Mouse (Mus musculus) liver, postnatal 0 days (tissue): Measurements from ENCODE around the gene Sox6.

ENCODE experiments used
- CTCF ChIP-seq: sonication (generic); IDR thresholded peaks from 2 replicates; pipeline ENCODE4 v1.5.1; 2016; ENCODE audit warnings: antibody characterized with exemption, low read depth
- EP300 ChIP-seq: IDR thresholded peaks from 2 replicates; pipeline ENCODE4 v1.6.1; 2016; ENCODE audit warnings: antibody characterized with exemption, low read depth, mild to moderate bottlenecking

DNA sequence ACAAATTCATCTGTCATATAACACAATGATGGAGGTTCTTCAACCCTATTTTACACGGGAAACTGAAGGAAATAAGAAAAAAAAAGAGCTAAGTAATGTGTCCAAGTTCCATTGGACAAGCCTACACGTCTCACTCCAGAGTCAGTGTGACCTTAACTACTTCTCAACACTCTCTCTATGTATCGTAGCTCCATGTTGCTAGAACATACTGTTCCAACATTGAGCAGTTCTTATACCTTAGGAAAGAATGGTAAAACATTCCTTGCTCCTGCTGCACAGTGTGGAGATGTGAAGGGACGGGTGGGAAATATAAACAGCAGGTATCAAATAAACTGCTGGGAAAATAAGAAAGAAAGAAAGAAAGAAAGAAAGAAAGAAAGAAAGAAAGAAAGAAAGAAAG lies 209.3 kb downstream of the Sox6 start:
- TF ChIP-seq CTCF (no peak), EP300 (no peak)
